Mouse (Mus musculus) C2C12 (cell line): ENCODE measurements around the gene Nav2.

Experiments
- CTCF ChIP-seq: IDR thresholded peaks from one replicate; pipeline ENCODE4 v1.5.1; 2011; ENCODE audit not compliant: control insufficient read depth, insufficient read depth, insufficient read length
- FOSL1 ChIP-seq: IDR thresholded peaks from one replicate; pipeline ENCODE4 v1.8.0; 2011; ENCODE audit warnings: mild to moderate bottlenecking, low read length; ENCODE audit not compliant: poor library complexity, insufficient read depth, severe bottlenecking
- MAX ChIP-seq: IDR thresholded peaks from one replicate; pipeline ENCODE4 v1.6.1; 2011; ENCODE audit warnings: mild to moderate bottlenecking, control low read depth
- MYOD1 ChIP-seq: IDR thresholded peaks from one replicate; pipeline ENCODE4 v1.6.1; 2011; ENCODE audit warnings: low read depth; ENCODE audit not compliant: control insufficient read depth, insufficient read length
- USF1 ChIP-seq: IDR thresholded peaks from one replicate; pipeline ENCODE4 v1.6.1; 2011; ENCODE audit warnings: low read depth, mild to moderate bottlenecking, control low read depth, moderate library complexity

- no peak for TF ChIP-seq CTCF
- no peak for TF ChIP-seq MYOD1
- TF ChIP-seq FOSL1: no peak
- no peak for TF ChIP-seq MAX
- no peak for TF ChIP-seq USF1
These were observed 456.1 kb downstream of the Nav2 start for GRCm38 (mm10) chr7:49364486-49365162.
